Comparison of ENCODE assay signal across 36 mouse cellular contexts in genomic region chr11:63845379-63845778, GRCm38 (mm10).
"Had no signal": no experiment of that assay in that cellular context is flagged by ENCODE, and none has a peak within 500 bp of the region (broad histone marks: within the 10 kb centered on the region; RNA-seq: fewer than 3 reads in every experiment).

No protein-coding gene starts in this region.

- H3K27me3 ChIP-seq: heart, embryonic 12.5 days; heart, embryonic 13.5 days; heart, embryonic 15.5 days; hindbrain, embryonic 12.5 days; hindbrain, embryonic 13.5 days; hindbrain, embryonic 15.5 days; intestine, embryonic 15.5 days; kidney, embryonic 15.5 days had no signal

- H3K9ac ChIP-seq: heart, embryonic 12.5 days; heart, embryonic 13.5 days; heart, embryonic 15.5 days; hindbrain, embryonic 12.5 days; hindbrain, embryonic 13.5 days; hindbrain, embryonic 14.5 days; hindbrain, embryonic 15.5 days; intestine, embryonic 15.5 days; kidney, embryonic 15.5 days had no signal

- H3K4me2 ChIP-seq: heart, embryonic 11.5 days; heart, embryonic 12.5 days; heart, embryonic 13.5 days; heart, embryonic 15.5 days; hindbrain, embryonic 12.5 days; hindbrain, embryonic 13.5 days; hindbrain, embryonic 14.5 days; hindbrain, embryonic 15.5 days; intestine, embryonic 15.5 days; kidney, embryonic 15.5 days had no signal

- H3K4me1 ChIP-seq: heart, embryonic 12.5 days; heart, embryonic 13.5 days; heart, embryonic 15.5 days; hindbrain, embryonic 12.5 days; intestine, embryonic 15.5 days had no signal

- H3K9me3 ChIP-seq: heart, embryonic 10.5 days; heart, embryonic 12.5 days; heart, embryonic 13.5 days; heart, embryonic 15.5 days; hindbrain, embryonic 10.5 days; hindbrain, embryonic 12.5 days; hindbrain, embryonic 13.5 days; hindbrain, embryonic 15.5 days; intestine, embryonic 15.5 days; kidney, embryonic 15.5 days had no signal

- H3K36me3 ChIP-seq: heart, embryonic 10.5 days; heart, embryonic 12.5 days; heart, embryonic 13.5 days; heart, embryonic 15.5 days; hindbrain, embryonic 10.5 days; hindbrain, embryonic 12.5 days; hindbrain, embryonic 13.5 days; hindbrain, embryonic 15.5 days; intestine, embryonic 15.5 days; kidney, embryonic 15.5 days had no signal

- H3K27ac ChIP-seq: heart, adult 2 months; heart, embryonic 10.5 days; heart, embryonic 13.5 days; heart, embryonic 15.5 days; hindbrain, embryonic 10.5 days; hindbrain, embryonic 12.5 days; hindbrain, embryonic 13.5 days; hindbrain, embryonic 14.5 days; hindbrain, postnatal 0 days; intestine, embryonic 15.5 days; kidney, embryonic 15.5 days; kidney, postnatal 0 days; layer of hippocampus, adult 2 months had no signal

- ATAC-seq: hindbrain, embryonic 16.5 days; hindbrain, postnatal 0 days; inflammation-experienced regulatory T-cells, adult 6 months; intestine, embryonic 15.5 days; intestine, embryonic 16.5 days; intestine, postnatal 0 days had no signal

- H3K4me3 ChIP-seq: heart, adult 2 months; heart, embryonic 10.5 days; heart, embryonic 12.5 days; heart, embryonic 13.5 days; heart, embryonic 15.5 days; hindbrain, embryonic 10.5 days; hindbrain, embryonic 12.5 days; hindbrain, embryonic 13.5 days; hindbrain, embryonic 15.5 days; intestine, embryonic 15.5 days; kidney, embryonic 15.5 days; layer of hippocampus, adult 2 months had no signal

- DNase-seq: heart, adult 2 months; heart, postnatal 10 days; heart, postnatal 14 days; heart, postnatal 36 days; heart, postnatal 4 days; kidney, adult 11 months; kidney, adult 18-20 months; kidney, adult 2 months; kidney, adult 8-10 months; kidney, adult 9 months; kidney, postnatal 10 days; kidney, postnatal 14 days; kidney, postnatal 25 days; kidney, postnatal 36 days; kidney, postnatal 4 days; layer of hippocampus, adult 9-11 months; layer of hippocampus, postnatal 36 days had no signal
